Mouse (Mus musculus): ENCODE measurements at regions not wholly inside any gene's neighbourhood (a gene's known extent, or its start where the extent isn't known, plus 50 kb on each side); places are given as distances from the start of the nearest gene placed in this dataset.

GRCm38 (mm10) chr12:26783800-26784199 lies 314.8 kb downstream of the Cmpk2 start:
- no peak for DNase-seq (ENCODE audit: low spot score in 2 of 2)

- peak; percentile 27 to 28 for DNase-seq (ENCODE audit: low spot score in 2 of 2)
Measured at GRCm38 (mm10) chr12:26781537-26781936, 312.5 kb downstream of the Cmpk2 start.

- DNase-seq (ENCODE audit: low spot score in 2 of 2) = no peak
Measured at GRCm38 (mm10) chr12:26778796-26779195, 309.8 kb downstream of the Cmpk2 start.

- no peak for DNase-seq (ENCODE audit: low spot score in 2 of 2)
Measured at GRCm38 (mm10) chr12:26776986-26777385, 308.0 kb downstream of the Cmpk2 start.

GRCm38 (mm10) chr12:26774016-26774415 lies 305.0 kb downstream of the Cmpk2 start:
- no peak for DNase-seq (ENCODE audit: low spot score in 2 of 2)

GRCm38 (mm10) chr12:26770753-26771583 lies 302.0 kb downstream of the Cmpk2 start:
- no peak for DNase-seq (ENCODE audit: low spot score in 2 of 2)

- DNase-seq (ENCODE audit: low spot score in 2 of 2) = no peak
Measured at GRCm38 (mm10) chr12:26767551-26767950, 298.5 kb downstream of the Cmpk2 start.

- no peak for DNase-seq (ENCODE audit: low spot score in 2 of 2)
Measured at GRCm38 (mm10) chr12:26758657-26759325, 289.8 kb downstream of the Cmpk2 start.

- DNase-seq (ENCODE audit: low spot score in 2 of 2) = no peak
Measured at GRCm38 (mm10) chr12:26756284-26756683, 287.3 kb downstream of the Cmpk2 start.

GRCm38 (mm10) chr12:26754611-26755010 lies 285.6 kb downstream of the Cmpk2 start:
- no peak for DNase-seq (ENCODE audit: low spot score in 2 of 2)

GRCm38 (mm10) chr12:26734558-26734897 lies 265.5 kb downstream of the Cmpk2 start:
- DNase-seq (ENCODE audit: low spot score in 2 of 2) = no peak

- no peak for DNase-seq (ENCODE audit: low spot score in 2 of 2)
Measured at GRCm38 (mm10) chr12:26733822-26734557, 265.0 kb downstream of the Cmpk2 start.

GRCm38 (mm10) chr12:26723399-26723798 lies 254.4 kb downstream of the Cmpk2 start:
- no peak for DNase-seq (ENCODE audit: low spot score in 2 of 2)

GRCm38 (mm10) chr12:26698838-26699237 lies 229.8 kb downstream of the Cmpk2 start:
- DNase-seq (ENCODE audit: low spot score in 2 of 2) = no peak

- DNase-seq (ENCODE audit: low spot score in 2 of 2) = no peak
Measured at GRCm38 (mm10) chr12:26688048-26688447, 219.0 kb downstream of the Cmpk2 start.

- no peak for DNase-seq (ENCODE audit: low spot score in 2 of 2)
Measured at GRCm38 (mm10) chr12:26680568-26680947, 211.6 kb downstream of the Cmpk2 start.

GRCm38 (mm10) chr12:26679887-26680567 lies 211.0 kb downstream of the Cmpk2 start:
- DNase-seq (ENCODE audit: low spot score in 2 of 2) = no peak

GRCm38 (mm10) chr12:26665466-26665865 lies 196.5 kb downstream of the Cmpk2 start:
- DNase-seq (ENCODE audit: low spot score in 2 of 2) = no peak

GRCm38 (mm10) chr12:26654251-26654650 lies 185.2 kb downstream of the Cmpk2 start:
- no peak for DNase-seq (ENCODE audit: low spot score in 2 of 2)

GRCm38 (mm10) chr12:26653781-26654180 lies 184.8 kb downstream of the Cmpk2 start:
- no peak for DNase-seq (ENCODE audit: low spot score in 2 of 2)

- DNase-seq (ENCODE audit: low spot score in 2 of 2) = no peak
Measured at GRCm38 (mm10) chr12:26646141-26646540, 177.1 kb downstream of the Cmpk2 start.

- DNase-seq (ENCODE audit: low spot score in 2 of 2) = no peak
Measured at GRCm38 (mm10) chr12:26635665-26636241, 166.7 kb downstream of the Cmpk2 start.
